Mouse (Mus musculus): Measurements from ENCODE around the gene Ttll3. TPM values are rescaled to one million over a fixed set of nuclear protein-coding genes. Genes with fewer than 3 reads are reported as not detected.

Gene Ttll3
- 100 to 1,000 TPM in 17 of 26 experiments, 10 to 100 TPM in 9; 19.2 to 168 (median 127) TPM for total RNA-seq (2018; cell fraction: chromatin; rRNA removed)
- 10 to 100 TPM in 1 of 26 experiments, 1 to 10 TPM in 24, under 1 TPM in 1; 0.67 to 11.0 (median 2.2) TPM for total RNA-seq (2018; cell fraction: cytosol; rRNA removed)
- total RNA-seq (2018; cell fraction: nucleus; rRNA removed): 100 to 1,000 TPM in 3 of 26 experiments, 10 to 100 TPM in 23; 28.0 to 128 (median 73.2) TPM
- 1.8 to 6.3 TPM (median 3.5 TPM) in 3 replicates for polyA plus RNA-seq (2018)

DNA sequence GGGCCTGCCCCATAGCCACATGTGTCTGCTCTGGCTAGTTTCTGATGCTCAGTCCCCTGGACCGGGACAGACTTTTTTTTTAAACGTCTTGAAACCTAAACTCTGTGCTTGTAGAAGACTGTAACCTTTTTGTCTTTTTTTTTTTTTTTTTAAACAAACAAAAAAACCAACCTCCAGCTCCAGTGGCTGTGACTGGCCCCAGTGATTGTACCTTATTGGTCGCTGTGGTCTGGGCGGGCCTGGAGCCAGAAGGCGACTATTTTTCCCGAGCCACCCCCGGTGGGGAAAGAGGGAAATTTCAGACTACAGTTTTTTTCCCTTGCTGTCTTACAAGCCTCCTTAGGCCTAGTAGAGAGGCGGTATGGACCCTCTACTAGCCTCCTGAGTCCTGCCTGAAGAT lies at the start of gene Ttll3:
TSS of gene Ttll3 (plus strand) at position 301 of the 400 bp plus-strand sequence.
- 87% methylated on average over 8 of the region's 8 CpGs for WGBS (ENCODE audit: missing documents)
- Histone ChIP-seq H3K4me3 (ENCODE audit: inconsistent target) (no peak within 1 kb of the TSS), H3K27ac (no peak within 1 kb of the TSS), H3K79me2 (ENCODE audit: inconsistent target) (peaks cover 41% of the 10 kb centered on the region), H3K36me3 (ENCODE audit: inconsistent target) (peaks cover 69% of the 10 kb centered on the region)

- WGBS (ENCODE audit: missing documents): 2% methylated on average over 6 of the region's 6 CpGs
- Histone ChIP-seq H3K4me3 (ENCODE audit: inconsistent target) (peak overlapping the region; percentile 95), H3K79me2 (ENCODE audit: inconsistent target) (peaks cover 53% of the 10 kb centered on the region), H3K27ac (peak overlapping the region; percentile 94), H3K36me3 (ENCODE audit: inconsistent target) (peaks cover 36% of the 10 kb centered on the region)
Observed at GRCm38 (mm10) chr6:113341574-113341973, 47.5 kb upstream of the Ttll3 start.

GRCm38 (mm10) chr6:113342297-113342696 lies 46.8 kb upstream of the Ttll3 start:
- Histone ChIP-seq H3K4me3 (ENCODE audit: inconsistent target) (peak overlapping the region; percentile 95), H3K79me2 (ENCODE audit: inconsistent target) (peaks cover 53% of the 10 kb centered on the region), H3K36me3 (ENCODE audit: inconsistent target) (peaks cover 33% of the 10 kb centered on the region), H3K27ac (peak overlapping the region; percentile 94)
- 35% methylated on average over 4 of the region's 7 CpGs for WGBS (ENCODE audit: missing documents)

- Histone ChIP-seq H3K79me2 (ENCODE audit: inconsistent target) (peaks cover 50% of the 10 kb centered on the region), H3K4me3 (ENCODE audit: inconsistent target) (peak within 1 kb of the TSS; percentile 95), H3K27ac (peak within 1 kb of the TSS; percentile 94), H3K36me3 (ENCODE audit: inconsistent target) (peaks cover 21% of the 10 kb centered on the region)
- 24% methylated on average over 22 of the region's 32 CpGs for WGBS (ENCODE audit: missing documents)
Observed at GRCm38 (mm10) chr6:113343177-113344092, 45.6 kb upstream of the Ttll3 start, which contains the start of gene Camk1. Gene Camk1, minus strand, starts transcription at chr6:113343984.

DNA sequence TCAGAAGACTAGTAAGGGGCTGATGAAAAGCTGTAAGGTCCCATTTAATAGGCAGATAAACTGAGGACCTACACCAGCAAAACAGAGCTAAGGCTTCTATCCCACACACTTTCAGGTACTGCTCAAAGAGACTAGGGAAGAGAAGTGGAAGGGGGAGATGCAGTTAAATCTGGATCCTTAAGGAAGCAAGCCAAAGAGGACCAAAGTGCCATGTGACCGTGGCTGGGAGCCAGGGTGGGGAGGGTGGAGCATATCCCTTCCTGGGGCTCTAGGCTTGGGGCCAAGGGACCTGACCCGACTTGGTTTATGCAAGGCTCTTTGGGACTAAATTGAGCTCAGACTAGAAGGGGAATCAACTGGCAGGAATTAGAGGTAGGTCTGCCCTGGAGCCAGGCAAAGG lies 44.7 kb upstream of the Ttll3 start:
- WGBS (ENCODE audit: missing documents): 56% methylated on average over 2 of the region's 2 CpGs
- Histone ChIP-seq H3K79me2 (ENCODE audit: inconsistent target) (peaks cover 43% of the 10 kb centered on the region), H3K27ac (peak overlapping the region; percentile 94)

DNA sequence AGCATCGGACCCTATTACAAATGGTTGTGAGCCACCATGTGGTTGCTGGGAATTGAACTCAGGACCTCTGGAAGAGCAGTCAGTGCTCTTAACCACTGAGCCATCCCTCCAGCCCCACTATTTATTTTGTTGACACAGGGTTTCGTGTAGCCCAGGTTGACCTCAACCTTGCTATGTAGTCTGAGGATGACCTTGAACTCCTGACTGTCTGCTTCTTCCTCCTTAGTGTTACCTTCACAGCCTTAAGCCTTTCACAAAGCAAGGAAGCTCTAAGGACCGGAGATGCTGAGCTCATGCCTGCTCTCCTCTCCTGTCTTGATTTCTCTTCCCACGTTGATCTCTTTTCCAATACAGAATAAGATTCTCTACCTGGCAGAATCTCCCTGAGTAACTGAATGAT lies 42.2 kb upstream of the Ttll3 start:
- Histone ChIP-seq H3K79me2 (ENCODE audit: inconsistent target) (peaks cover 18% of the 10 kb centered on the region), H3K4me3 (ENCODE audit: inconsistent target) (no peak overlapping the region), H3K36me3 (ENCODE audit: inconsistent target) (no peaks in the 10 kb centered on the region), H3K27ac (no peak overlapping the region)
- WGBS (ENCODE audit: missing documents): 97% methylated on average over 4 of the region's 4 CpGs

More for the DNA sequence above, 44.7 kb upstream of the Ttll3 start:
- Histone ChIP-seq H3K4me3 (ENCODE audit: inconsistent target) (no peak overlapping the region), H3K36me3 (ENCODE audit: inconsistent target) (peaks cover 12% of the 10 kb centered on the region)

DNA sequence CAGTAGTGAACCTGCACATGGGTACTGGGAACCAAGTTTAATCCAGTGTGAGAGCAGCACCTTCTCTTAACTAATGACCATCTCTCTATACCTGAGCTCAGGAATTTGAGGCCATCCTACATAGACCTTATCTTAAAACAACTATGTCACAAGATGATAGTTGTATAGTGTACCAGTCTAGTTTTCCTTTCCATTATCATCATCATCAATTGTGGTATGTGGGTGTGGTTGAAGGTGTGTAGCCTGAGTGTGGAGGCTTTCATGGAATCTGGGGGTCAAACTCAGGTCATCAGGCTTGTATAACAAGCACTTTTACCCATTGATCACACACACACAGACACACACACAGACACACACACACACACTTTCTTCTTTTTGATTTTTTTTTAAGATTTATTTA lies 38.5 kb upstream of the Ttll3 start:
- H3K36me3 ChIP-seq (ENCODE audit: inconsistent target): no peaks in the 10 kb centered on the region
- H3K27ac ChIP-seq: no peak overlapping the region
- H3K79me2 ChIP-seq (ENCODE audit: inconsistent target): no peaks in the 10 kb centered on the region
- no peak overlapping the region for H3K4me3 ChIP-seq (ENCODE audit: inconsistent target)

DNA sequence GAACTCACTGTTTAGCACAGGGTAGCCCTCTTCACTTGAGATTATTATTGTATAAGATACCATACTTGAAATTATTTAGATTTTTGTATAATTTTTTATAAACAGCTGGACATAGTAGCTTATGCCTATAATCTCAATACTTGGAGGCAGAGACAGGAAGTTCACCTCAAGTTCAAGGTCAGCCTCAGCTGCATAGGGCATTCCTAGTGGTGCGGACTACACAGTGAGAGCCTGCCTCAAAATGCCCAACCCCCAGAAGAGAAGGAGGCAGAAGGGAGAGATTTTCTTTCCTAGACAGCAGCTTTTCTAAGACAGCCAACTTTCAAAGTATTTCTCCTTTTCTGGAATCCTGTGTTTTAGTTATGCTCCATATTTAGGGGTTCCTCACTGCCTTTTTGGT lies 37.9 kb upstream of the Ttll3 start:
- Histone ChIP-seq H3K27ac (0 out of 2 replicates have a peak overlapping the region, but pooled peaks have one; percentile 2), H3K79me2 (ENCODE audit: inconsistent target) (no peaks in the 10 kb centered on the region), H3K36me3 (ENCODE audit: inconsistent target) (no peaks in the 10 kb centered on the region), H3K4me3 (ENCODE audit: inconsistent target) (no peak overlapping the region)
- 88% methylated on average over 1 of the region's 1 CpGs for WGBS (ENCODE audit: missing documents)

DNA sequence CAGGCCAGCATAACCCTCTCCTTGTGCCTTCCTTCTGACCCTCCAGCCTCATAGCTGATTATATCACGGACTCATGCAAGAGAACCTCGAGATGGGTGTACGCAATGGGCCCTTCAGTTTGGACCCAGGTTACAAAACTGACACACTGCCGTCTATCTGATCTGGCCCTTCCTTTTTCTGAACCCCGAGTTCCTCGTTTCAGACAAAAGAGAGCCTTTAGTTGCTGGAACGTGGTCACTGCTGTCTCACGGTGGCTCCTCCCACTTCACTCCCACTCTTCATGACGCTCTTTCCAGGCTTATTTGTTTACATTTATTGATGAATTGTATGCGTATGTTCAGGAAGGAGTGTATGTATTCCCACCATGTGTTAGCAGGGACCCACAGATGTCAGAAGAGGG lies 37.4 kb upstream of the Ttll3 start:
- 24% methylated on average over 10 of the region's 10 CpGs for WGBS (ENCODE audit: missing documents)
- no peaks in the 10 kb centered on the region for H3K36me3 ChIP-seq (ENCODE audit: inconsistent target)
- H3K4me3 ChIP-seq (ENCODE audit: inconsistent target): no peak overlapping the region
- H3K79me2 ChIP-seq (ENCODE audit: inconsistent target): no peaks in the 10 kb centered on the region
- 0 out of 2 replicates have a peak overlapping the region, but pooled peaks have one; percentile 2 for H3K27ac ChIP-seq

GRCm38 (mm10) chr6:113352820-113353219 lies 36.2 kb upstream of the Ttll3 start:
- 100% methylated on average over 3 of the region's 3 CpGs for WGBS (ENCODE audit: missing documents)
- Histone ChIP-seq H3K79me2 (ENCODE audit: inconsistent target) (no peaks in the 10 kb centered on the region), H3K4me3 (ENCODE audit: inconsistent target) (no peak overlapping the region), H3K36me3 (ENCODE audit: inconsistent target) (no peaks in the 10 kb centered on the region), H3K27ac (no peak overlapping the region)

DNA sequence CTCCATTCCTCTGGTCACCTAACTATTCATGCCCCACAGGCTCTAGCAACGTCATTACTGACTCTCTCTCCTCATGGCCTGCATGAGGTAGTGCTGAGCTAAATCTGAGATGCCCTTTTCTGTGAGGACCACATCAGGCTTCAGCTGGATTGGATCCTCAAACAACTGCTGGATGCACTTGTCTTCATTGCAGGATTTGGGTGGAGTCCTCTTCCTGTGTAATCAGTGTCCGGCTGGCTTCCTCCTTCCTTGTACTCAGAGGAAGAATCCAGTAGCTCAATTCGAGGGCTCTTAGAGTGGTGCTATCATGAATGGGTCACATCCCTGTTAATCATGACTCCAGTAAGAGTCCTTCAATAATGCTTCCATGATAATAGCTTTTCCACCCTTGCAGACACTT lies 35.4 kb upstream of the Ttll3 start:
- Histone ChIP-seq H3K27ac (no peak overlapping the region), H3K79me2 (ENCODE audit: inconsistent target) (no peaks in the 10 kb centered on the region), H3K36me3 (ENCODE audit: inconsistent target) (no peaks in the 10 kb centered on the region), H3K4me3 (ENCODE audit: inconsistent target) (no peak overlapping the region)
- WGBS (ENCODE audit: missing documents): 76% methylated on average over 3 of the region's 3 CpGs

DNA sequence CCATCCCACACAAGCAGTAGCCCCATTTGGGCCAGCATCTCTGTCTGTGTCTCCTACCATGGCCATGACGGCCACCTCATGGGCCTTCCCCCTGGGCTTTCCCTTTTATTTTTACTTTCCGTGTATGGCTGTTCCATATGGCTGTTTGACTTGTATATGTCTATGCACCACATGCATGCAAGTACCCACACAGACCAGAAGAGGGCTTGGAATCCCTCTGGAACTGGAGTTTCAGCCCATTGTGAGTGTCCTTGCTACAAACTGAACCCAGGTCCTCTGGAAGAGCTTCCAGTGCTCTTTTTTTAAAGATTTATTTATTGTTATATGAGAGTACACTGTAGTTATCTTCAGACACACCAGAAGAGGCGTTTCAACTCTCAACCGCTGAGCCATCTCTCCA lies 27.6 kb upstream of the Ttll3 start:
- 96% methylated on average over 4 of the region's 4 CpGs for WGBS (ENCODE audit: missing documents)
- Histone ChIP-seq H3K79me2 (ENCODE audit: inconsistent target) (no peaks in the 10 kb centered on the region), H3K36me3 (ENCODE audit: inconsistent target) (0 out of 2 replicates have a peak, but pooled peaks cover under 1% of the 10 kb centered on the region), H3K4me3 (ENCODE audit: inconsistent target) (no peak overlapping the region), H3K27ac (no peak overlapping the region)

GRCm38 (mm10) chr6:113362241-113362640 lies 26.8 kb upstream of the Ttll3 start:
- H3K36me3 ChIP-seq (ENCODE audit: inconsistent target): 0 out of 2 replicates have a peak, but pooled peaks cover 8% of the 10 kb centered on the region
- WGBS (ENCODE audit: missing documents): 100% methylated on average over 1 of the region's 1 CpGs
- H3K4me3 ChIP-seq (ENCODE audit: inconsistent target): no peak overlapping the region

GRCm38 (mm10) chr6:113364518-113365135 lies 24.4 kb upstream of the Ttll3 start:
- H3K79me2 ChIP-seq (ENCODE audit: inconsistent target): no peaks in the 10 kb centered on the region
- 87% methylated on average over 8 of the region's 8 CpGs for WGBS (ENCODE audit: missing documents)
- H3K27ac ChIP-seq: no peak overlapping the region
- H3K36me3 ChIP-seq (ENCODE audit: inconsistent target): peaks cover 28% of the 10 kb centered on the region
- H3K4me3 ChIP-seq (ENCODE audit: inconsistent target): no peak overlapping the region

More at GRCm38 (mm10) chr6:113362241-113362640, 26.8 kb upstream of the Ttll3 start:
- no peaks in the 10 kb centered on the region for H3K79me2 ChIP-seq (ENCODE audit: inconsistent target)
- no peak overlapping the region for H3K27ac ChIP-seq
